21 mouse cellular contexts compared by ENCODE assay signal in the genomic region with DNA sequence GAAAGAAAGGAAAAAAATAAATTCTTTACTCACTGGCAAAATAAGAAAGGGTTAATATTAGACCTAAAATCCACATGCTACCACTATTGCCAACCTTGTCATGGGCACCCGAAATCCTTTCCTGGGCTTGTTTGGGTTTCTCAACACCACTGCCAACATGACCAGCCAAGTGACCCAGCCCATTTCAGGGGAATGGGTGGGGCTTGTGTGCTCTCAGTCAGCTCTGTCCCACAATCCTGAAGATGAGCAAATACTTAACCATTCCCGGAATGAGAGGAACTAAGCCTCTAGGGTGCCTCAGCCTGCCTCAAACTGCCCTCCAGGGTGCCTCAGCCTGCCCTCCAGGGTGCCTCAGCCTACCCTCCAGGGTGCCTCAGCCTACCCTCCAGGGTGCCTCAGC.
DNase-seq lines count a peak whose midpoint lies in the region; TF ChIP-seq lines count a peak whose summit lies in the region.
"Had no signal": no experiment of that assay in that cellular context is flagged by ENCODE, and none has a peak within 500 bp of the region (broad histone marks: within the 10 kb centered on the region; RNA-seq: fewer than 3 reads in every experiment).

No protein-coding gene starts in this region.

- no peak for TF ChIP-seq CTCF in liver, adult 2 months (IDR thresholded peaks at IDR 0.05; ENCODE audit: low read depth, low read length)

- H3K27ac ChIP-seq in liver, adult 2 months (replicated peaks; ENCODE audit: insufficient read depth, low read depth, low read length): no peak overlapping the region
- H3K27ac ChIP-seq: heart, embryonic 10.5 days; liver, embryonic 14.5 days; macrophage; midbrain, embryonic 13.5 days; neural tube, embryonic 13.5 days had no signal

- peak; percentile 33 for DNase-seq in adrenal gland, postnatal 14 days
- no peak for DNase-seq in adrenal gland, postnatal 10 days
- peak; percentile 62 for DNase-seq in liver, adult 2 months (ENCODE audit: extremely low read depth, low read depth, low spot score)
- DNase-seq in liver: no peak
- DNase-seq in Muller cell, postnatal 12 days (ENCODE audit: inconsistent ontology term): peak; percentile 58
- DNase-seq in lung, postnatal 25 days (ENCODE audit: low spot score): peak; percentile 41
- no peak for DNase-seq in embryo, embryonic 9.5 days (ENCODE audit: extremely low spot score)
- DNase-seq in cerebellum, postnatal 14 days: no peak
- DNase-seq: adrenal gland, adult 8-10 months; cerebellum, adult 11 months; cerebellum, postnatal 10 days; forebrain, postnatal 0 days; heart, postnatal 10 days; kidney, adult 9 months; thymus, postnatal 25 days had no signal

- TF ChIP-seq POLR2A in liver, adult 2 months (IDR thresholded peaks at IDR 0.05; ENCODE audit: extremely low read depth, insufficient read depth, low read length): no peak

- no peaks in the 10 kb centered on the region for H3K79me2 ChIP-seq in liver, adult 2 months (ENCODE audit: control insufficient read depth, insufficient read depth, low read length)

- no peaks in the 10 kb centered on the region for H3K27me3 ChIP-seq in liver, adult 2 months (ENCODE audit: control insufficient read depth, insufficient read depth, low read length)
- H3K27me3 ChIP-seq: midbrain, embryonic 13.5 days; neural tube, embryonic 13.5 days had no signal

- no peaks in the 10 kb centered on the region for H3K36me3 ChIP-seq in liver, adult 2 months (ENCODE audit: control insufficient read depth, insufficient read depth, low read length)
- H3K36me3 ChIP-seq: G1E; heart, embryonic 10.5 days; midbrain, embryonic 13.5 days; neural tube, embryonic 13.5 days had no signal

- no peak overlapping the region for H3K9ac ChIP-seq in liver, adult 2 months (ENCODE audit: low read depth, low read length)
- H3K9ac ChIP-seq: forebrain, postnatal 0 days; liver, embryonic 14.5 days; midbrain, embryonic 13.5 days; neural tube, embryonic 13.5 days had no signal

- 13% methylated on average over 2 of the region's 2 CpGs for WGBS in liver, adult 2 months

- H3K4me1 ChIP-seq in liver, adult 2 months (ENCODE audit: control insufficient read depth, insufficient read depth, low read length): no peaks in the 10 kb centered on the region; the same call in 1 of the 2 replicates

- no peak overlapping the region for H3K4me3 ChIP-seq in liver, adult 2 months (ENCODE audit: insufficient read depth, low read depth, low read length)
- H3K4me3 ChIP-seq: heart, embryonic 10.5 days; midbrain, embryonic 13.5 days; neural tube, embryonic 13.5 days had no signal

Comparison
In these comparisons a context has a peak if more than half of its experiments do, and no peak if none do; other contexts are left out.
1. DNase-seq: peak in adrenal gland, postnatal 14 days (single experiment), liver, adult 2 months (single experiment), Muller cell, postnatal 12 days (single experiment) and lung, postnatal 25 days (single experiment); none in adrenal gland, postnatal 10 days (single experiment), liver (single experiment), embryo, embryonic 9.5 days (single experiment) and cerebellum, postnatal 14 days (0 of 2).